Mouse (Mus musculus) limb, embryonic 14.5 days (tissue): ENCODE measurements around the gene Pagr1b. TPM values are rescaled to one million over a fixed set of nuclear protein-coding genes. Genes with fewer than 3 reads are reported as not detected.
A peak's percentile ranks its signal among the peaks of the same experiment; 100 is the strongest.

Experiments used
- ATAC-seq: fragments of 200-750 bp; cut with Nextera tagmentation; 2 replicates; pipeline ENCODE4 v1.8.0; 2017; ENCODE audit warnings: low read depth, moderate number of reproducible peaks, moderate TSS enrichment; ENCODE audit not compliant: low FRiP score
- DNase-seq: peaks from one replicate; pipeline ENCODE4 v3.0.0-alpha.2; 2015; ENCODE audit warnings: low spot score
- H3K27ac ChIP-seq: fragments of 300-500 bp; sonication (generic); replicated peaks from 2 replicates; pipeline ENCODE4 v1.5.1; 2014; ENCODE audit warnings: low read depth, mild to moderate bottlenecking, low read length, moderate library complexity, mixed read lengths
- H3K27me3 ChIP-seq: fragments of 300-500 bp; sonication (generic); 2 replicates; pipeline ENCODE4 v1.6.1; 2014; ENCODE audit warnings: low read length, mixed read lengths; ENCODE audit not compliant: control insufficient read depth, insufficient read depth
- H3K36me3 ChIP-seq: fragments of 300-500 bp; sonication (generic); 2 replicates; pipeline ENCODE4 v1.6.1; 2014; ENCODE audit warnings: mild to moderate bottlenecking, low read length, moderate library complexity, mixed read lengths; ENCODE audit not compliant: control insufficient read depth, insufficient read depth
- H3K4me1 ChIP-seq: fragments of 300-500 bp; sonication (generic); 2 replicates; pipeline ENCODE4 v1.6.1; 2014; ENCODE audit warnings: antibody characterized with exemption, low read length, mixed read lengths; ENCODE audit not compliant: control insufficient read depth, insufficient read depth
- H3K4me2 ChIP-seq: fragments of 300-500 bp; sonication (generic); replicated peaks from 2 replicates; pipeline ENCODE4 v1.6.1; 2014; ENCODE audit warnings: low read depth, mild to moderate bottlenecking, low read length, moderate library complexity; ENCODE audit not compliant: severe bottlenecking
- H3K4me3 ChIP-seq: fragments of 300-500 bp; sonication (generic); replicated peaks from 2 replicates; pipeline ENCODE4 v1.5.1; 2014; ENCODE audit warnings: low read length
- H3K9ac ChIP-seq: fragments of 300-500 bp; sonication (generic); 2 replicates; pipeline ENCODE4 v1.6.1; 2014; ENCODE audit warnings: mild to moderate bottlenecking, low read depth, low read length, moderate library complexity; ENCODE audit not compliant: severe bottlenecking
- H3K9me3 ChIP-seq: fragments of 300-500 bp; sonication (generic); 2 replicates; pipeline ENCODE4 v1.6.1; 2016; ENCODE audit warnings: low read length; ENCODE audit not compliant: control insufficient read depth
- POLR2A ChIP-seq: fragments of 200-500 bp; IDR thresholded peaks from 2 replicates; pipeline ENCODE4 v1.8.0; 2012; ENCODE audit warnings: inconsistent platforms, mild to moderate bottlenecking, moderate library complexity, borderline replicate concordance; ENCODE audit not compliant: insufficient read depth, insufficient read length; ENCODE audit errors: extremely low read depth
- WGBS: fragments of 180-500 bp; shearing (Covaris S2); extraction: QIAGEN DNeasy Blood & Tissue Kit; methylation state at CpG from one replicate; pipeline ENCODE4 v1.1.7; 2014; 5-methylcytosine and 5-hydroxymethylcytosine counted together
- polyA plus RNA-seq, 2 experiments: library from polyadenylated mRNA; depleted of rRNA in 1 of 2; stranded (reverse) in 1 of 2; unstranded in 1 of 2; fragments of >200 nt; fragmentation: Nextera tagmentation in 1 of 2; extraction: Ambion mirVana in 1 of 2; gene quantifications; 2 replicates each; pipeline versions ENCODE4 v1.2.1 to v1.2.3; 2012 to 2014

Gene Pagr1b
- polyA plus RNA-seq, 2 experiments = 3.2 TPM; not detected in 1

DNA sequence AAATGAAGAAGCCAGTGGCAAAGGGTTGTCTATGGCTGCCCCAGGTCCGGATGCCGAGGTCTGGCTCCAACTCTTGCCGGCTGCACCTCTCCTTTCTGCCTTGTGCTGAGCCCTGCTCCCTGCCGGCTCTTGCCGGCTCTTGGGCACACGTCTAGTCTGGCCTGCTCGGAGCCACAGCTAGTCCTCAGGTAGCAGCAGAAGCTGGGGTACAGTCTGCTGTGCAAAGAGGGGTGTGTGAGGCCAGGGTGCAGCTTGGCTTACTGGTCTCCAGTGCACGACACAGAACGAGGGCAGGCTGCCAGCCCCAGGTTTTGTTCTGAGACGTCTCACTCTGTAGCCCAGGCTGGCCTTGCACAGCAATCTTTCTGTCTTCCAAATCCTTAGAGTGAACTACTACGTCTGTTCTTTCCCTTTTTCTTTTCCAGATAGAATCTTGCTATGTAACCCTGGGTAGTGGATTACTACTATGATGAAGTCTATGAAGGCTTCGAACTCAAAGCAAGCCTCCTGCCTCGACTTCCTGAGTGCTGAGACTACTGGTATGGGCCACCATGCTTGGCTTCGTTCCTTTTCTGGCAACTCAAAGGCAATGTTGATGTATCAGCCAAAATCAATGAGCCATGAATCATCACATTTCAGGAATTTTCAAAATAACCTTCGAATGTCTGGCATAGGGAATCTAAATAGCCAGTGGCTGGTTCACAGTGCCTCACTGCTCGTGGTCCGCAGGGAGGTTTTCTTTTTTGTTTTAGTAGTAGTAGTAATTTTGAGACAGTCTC lies 6.8 kb downstream of the Pagr1b start:
- no peak overlapping the region for H3K4me2 ChIP-seq
- TF ChIP-seq POLR2A = no peak
- 85% methylated on average over 17 of the region's 17 CpGs for WGBS
- H3K27ac ChIP-seq = no peak overlapping the region
- no peak for DNase-seq
- H3K9me3 ChIP-seq = no peaks in the 10 kb centered on the region
- H3K27me3 ChIP-seq = no peaks in the 10 kb centered on the region
- H3K4me3 ChIP-seq = no peak overlapping the region
- no peak overlapping the region for H3K9ac ChIP-seq
- no peak for ATAC-seq
- H3K4me1 ChIP-seq = no peaks in the 10 kb centered on the region; the same call in 1 of the 2 replicates
- peaks cover 20% of the 10 kb centered on the region for H3K36me3 ChIP-seq

GRCm38 (mm10) chr7:127008239-127009019 lies 7.9 kb downstream of the Pagr1b start:
- no peaks in the 10 kb centered on the region; the same call in 1 of the 2 replicates for H3K4me1 ChIP-seq
- no peak overlapping the region for H3K27ac ChIP-seq
- no peak overlapping the region for H3K4me3 ChIP-seq
- DNase-seq = peak; percentile 48
- no peaks in the 10 kb centered on the region for H3K27me3 ChIP-seq
- WGBS = 67% methylated on average over 9 of the region's 9 CpGs
- no peak overlapping the region for H3K9ac ChIP-seq
- peaks cover 10% of the 10 kb centered on the region for H3K36me3 ChIP-seq
- no peak overlapping the region for H3K4me2 ChIP-seq
- ATAC-seq = no peak
- no peak for TF ChIP-seq POLR2A
- no peaks in the 10 kb centered on the region for H3K9me3 ChIP-seq

- Histone ChIP-seq H3K27ac (no peak overlapping the region), H3K4me3 (no peak overlapping the region), H3K36me3 (peaks cover 1% of the 10 kb centered on the region; the same call in 1 of the 2 replicates), H3K4me2 (no peak overlapping the region), H3K4me1 (no peaks in the 10 kb centered on the region; the same call in 1 of the 2 replicates), H3K9me3 (no peaks in the 10 kb centered on the region), H3K27me3 (no peaks in the 10 kb centered on the region), H3K9ac (no peak overlapping the region)
- DNase-seq = no peak
- no peak for ATAC-seq
- WGBS = 90% methylated on average over 6 of the region's 6 CpGs
- no peak for TF ChIP-seq POLR2A
Measured at GRCm38 (mm10) chr7:127007313-127008024, 8.8 kb downstream of the Pagr1b start.

GRCm38 (mm10) chr7:127004122-127004875 lies 12.0 kb downstream of the Pagr1b start:
- ATAC-seq (no peak), DNase-seq (no peak)
- Histone ChIP-seq H3K27ac (no peak overlapping the region), H3K4me2 (no peak overlapping the region), H3K9me3 (no peaks in the 10 kb centered on the region), H3K4me3 (no peak overlapping the region), H3K9ac (no peak overlapping the region), H3K27me3 (no peaks in the 10 kb centered on the region), H3K36me3 (no peaks in the 10 kb centered on the region), H3K4me1 (no peaks in the 10 kb centered on the region; the same call in 1 of the 2 replicates)
- TF ChIP-seq POLR2A = no peak
- WGBS = 80% methylated on average over 4 of the region's 4 CpGs
